Mouse (Mus musculus) CD8-positive naive resting alpha-beta T cell, adult 2 months (primary cell): ENCODE data around the gene Col18a1.

Source experiments
- DNase-seq, 2 experiments: peaks; one replicate each; pipeline ENCODE4 v3.0.0; 2022; ENCODE audit warnings: low read depth in 2 of 2, low spot score in 2 of 2

Gene Col18a1

GRCm38 (mm10) chr10:77187427-77187826 lies 21.1 kb upstream of the Col18a1 start:
- no peak for DNase-seq

GRCm38 (mm10) chr10:77182804-77183331 lies 16.5 kb upstream of the Col18a1 start:
- DNase-seq = no peak

GRCm38 (mm10) chr10:77180110-77180509 lies 13.8 kb upstream of the Col18a1 start:
- DNase-seq = no peak

GRCm38 (mm10) chr10:77178691-77179090 lies 12.3 kb upstream of the Col18a1 start:
- no peak for DNase-seq

GRCm38 (mm10) chr10:77170400-77170799 lies 4.1 kb upstream of the Col18a1 start:
- DNase-seq = no peak

- no peak for DNase-seq
Measured at GRCm38 (mm10) chr10:77165318-77165945, 916 bp downstream of the Col18a1 start.

GRCm38 (mm10) chr10:77164437-77165052 lies 1.8 kb downstream of the Col18a1 start:
- DNase-seq = no peak

GRCm38 (mm10) chr10:77164041-77164436 lies 2.3 kb downstream of the Col18a1 start:
- DNase-seq = no peak

GRCm38 (mm10) chr10:77163392-77163977 lies 2.9 kb downstream of the Col18a1 start:
- no peak for DNase-seq

- DNase-seq = no peak
Measured at GRCm38 (mm10) chr10:77159573-77159972, 6.8 kb downstream of the Col18a1 start.

- no peak for DNase-seq
Measured at GRCm38 (mm10) chr10:77158948-77159347, 7.4 kb downstream of the Col18a1 start.

- DNase-seq = no peak
Measured at GRCm38 (mm10) chr10:77157245-77158019, 8.9 kb downstream of the Col18a1 start.

- DNase-seq = no peak
Measured at GRCm38 (mm10) chr10:77152178-77152621, 14.1 kb downstream of the Col18a1 start.

GRCm38 (mm10) chr10:77151551-77152002 lies 14.8 kb downstream of the Col18a1 start:
- DNase-seq = no peak

- DNase-seq = no peak
Measured at GRCm38 (mm10) chr10:77150947-77151521, 15.3 kb downstream of the Col18a1 start.

- DNase-seq = no peak
Measured at GRCm38 (mm10) chr10:77150016-77150415, 16.3 kb downstream of the Col18a1 start.

GRCm38 (mm10) chr10:77147545-77147944 lies 18.8 kb downstream of the Col18a1 start:
- DNase-seq = no peak

- DNase-seq = no peak
Measured at GRCm38 (mm10) chr10:77146901-77147463, 19.4 kb downstream of the Col18a1 start.

- no peak for DNase-seq
Measured at GRCm38 (mm10) chr10:77145946-77146345, 20.4 kb downstream of the Col18a1 start.

GRCm38 (mm10) chr10:77144372-77144771 lies 22.0 kb downstream of the Col18a1 start:
- no peak for DNase-seq

GRCm38 (mm10) chr10:77142328-77142727 lies 24.0 kb downstream of the Col18a1 start:
- DNase-seq = no peak
